Mouse (Mus musculus): ENCODE measurements around the gene Nek11. TPM values are rescaled to one million over a fixed set of nuclear protein-coding genes. Genes with fewer than 3 reads are reported as not detected.

Nek11 gene
- 1 to 10 TPM; 1.6 to 2.2 TPM for total RNA-seq (2021)

DNA sequence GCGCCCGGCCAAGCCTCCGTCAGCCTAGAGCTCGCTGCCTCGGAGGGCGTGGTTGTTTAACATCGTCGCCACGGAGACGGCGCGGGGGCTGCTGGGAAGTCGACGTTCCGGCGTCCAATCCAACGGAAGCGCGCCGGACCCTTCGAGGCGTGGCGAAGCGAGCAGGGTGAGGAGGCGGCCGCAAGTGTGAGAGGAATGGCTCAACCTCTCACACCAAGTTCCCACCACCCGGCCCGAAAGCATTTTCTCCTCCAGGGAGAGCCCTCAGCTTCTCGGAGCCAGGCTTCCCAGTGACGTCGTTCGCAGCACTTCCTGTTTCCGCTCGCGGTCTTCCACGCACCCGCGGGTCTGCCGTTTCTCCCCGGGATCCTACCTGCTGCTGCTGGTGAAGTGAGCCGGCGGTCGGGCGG is at the start of gene Nek11, which contains the start of gene Aste1:
Gene Nek11, minus strand, starts transcription at position 307 of the 410 bp plus-strand sequence.
Gene Aste1, plus strand, starts transcription at position 175 of the 410 bp plus-strand sequence.
- peak; percentile 90 for DNase-seq
- intact Hi-C loops (cut with DNase I): no loop called here

- DNase-seq: no peak
- intact Hi-C loops (cut with DNase I): loop anchor here (10.0 kb wide), 1 partner anchor 706 kb away; no protein-coding TSS in a partner anchor
Measured at GRCm38 (mm10) chr9:105408549-105408948, 13.2 kb upstream of the Nek11 start.

DNA sequence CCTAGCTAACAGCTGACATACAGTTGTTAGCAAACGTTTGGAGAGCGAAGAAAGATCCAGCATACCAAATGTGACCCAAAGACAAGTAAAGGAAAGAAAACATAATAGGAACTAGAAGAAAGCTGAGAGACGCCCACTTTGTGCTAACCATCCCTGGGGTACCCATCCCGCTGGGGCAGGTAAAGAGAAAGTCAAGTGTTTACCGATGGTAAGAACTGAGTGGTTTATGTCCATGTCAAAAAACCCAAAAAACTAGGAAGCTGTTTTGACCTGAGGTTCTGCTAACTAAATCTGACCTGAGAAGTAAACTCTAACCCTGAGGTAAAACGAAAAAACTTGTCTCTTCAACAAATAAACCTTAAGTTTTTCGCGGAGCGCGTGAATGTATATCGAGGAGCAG is 604 bp downstream of the Nek11 start:
- intact Hi-C loops (cut with DNase I): no loop called here
- DNase-seq: no peak

DNA sequence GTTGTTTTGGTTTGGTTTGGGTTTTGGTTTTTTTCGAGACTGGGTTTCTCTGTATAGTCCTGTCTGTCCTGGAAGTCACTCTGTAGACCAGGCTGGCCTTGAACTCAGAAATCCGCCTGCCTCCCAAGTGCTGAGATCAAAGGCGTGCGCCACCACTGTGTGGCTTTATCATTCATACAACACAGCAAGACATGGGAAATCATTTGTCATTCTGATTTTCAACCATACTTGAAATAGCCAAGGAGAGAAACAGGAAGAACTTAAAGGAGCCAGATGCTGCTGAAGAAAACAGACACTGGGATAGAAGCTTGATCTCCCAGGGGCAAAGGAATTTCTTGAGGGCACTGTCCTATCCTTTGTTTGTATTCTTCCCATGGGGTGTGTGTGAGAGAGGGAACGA is 4.7 kb downstream of the Nek11 start:
- intact Hi-C loops (cut with DNase I): no loop called here
- no peak for DNase-seq

- intact Hi-C loops (cut with DNase I): loop anchor here (10.0 kb wide), 1 partner anchor 974 kb away; no protein-coding TSS in a partner anchor
- peak; percentile 73 for DNase-seq
Measured at GRCm38 (mm10) chr9:105389289-105389688, 6.0 kb downstream of the Nek11 start.

- intact Hi-C loops (cut with DNase I): loop anchor here (10.0 kb wide), 1 partner anchor 973 kb away; no protein-coding TSS in a partner anchor
- DNase-seq: no peak
Measured at GRCm38 (mm10) chr9:105387403-105387802, 7.9 kb downstream of the Nek11 start.

DNA sequence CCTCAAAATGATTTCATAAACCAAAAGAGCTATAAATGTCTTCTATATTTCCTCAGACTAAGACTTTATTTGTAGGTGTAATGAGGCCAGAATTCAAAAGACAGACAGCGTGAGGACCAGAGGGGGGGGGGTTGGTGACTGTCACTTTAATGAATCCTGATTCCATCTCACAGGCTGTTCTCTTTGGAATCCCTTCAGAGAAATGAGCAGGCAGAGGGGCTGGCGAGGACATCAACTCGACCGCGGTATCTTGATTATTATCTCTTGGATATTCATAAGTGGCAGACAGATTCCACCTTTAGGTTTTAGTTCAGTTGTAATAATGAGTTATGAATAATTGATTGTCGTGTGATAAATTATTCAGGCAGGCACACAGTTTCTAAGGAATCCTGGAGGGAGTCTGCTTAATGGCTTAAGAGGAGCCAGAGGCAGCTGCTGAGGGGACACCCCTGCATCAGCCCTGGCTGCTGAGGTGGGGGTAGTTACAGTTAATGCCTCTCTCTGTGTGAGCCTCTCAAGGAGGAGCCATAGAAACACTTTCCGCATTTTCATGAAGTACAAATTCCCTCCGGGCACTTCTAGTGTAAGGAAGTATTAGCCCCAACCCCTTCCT is 15.7 kb downstream of the Nek11 start:
- no peak for DNase-seq
- intact Hi-C loops (cut with DNase I): loop anchor here (5.0 to 10.0 kb wide), 3 partner anchors 325 to 965 kb away; partner anchors contain the start of gene Mrpl3

DNA sequence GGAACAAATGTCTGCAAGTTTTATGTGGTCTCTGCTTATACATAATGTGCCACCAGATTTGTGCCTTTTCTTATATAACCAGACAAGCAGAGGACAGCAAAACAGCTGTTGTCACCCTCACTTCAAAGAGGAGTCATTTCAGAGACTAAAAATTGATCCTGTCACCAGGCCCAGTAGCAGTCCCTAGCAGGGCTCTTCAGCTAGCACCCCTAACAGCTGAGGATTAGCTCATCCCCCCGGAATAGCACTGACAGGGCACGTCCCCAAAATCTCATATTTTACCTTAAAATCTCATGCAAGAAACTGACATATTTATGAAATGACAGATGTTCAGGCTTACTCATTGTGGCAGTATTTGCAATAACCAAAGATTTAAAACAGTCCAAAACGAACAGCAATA is 17.7 kb downstream of the Nek11 start:
- DNase-seq: no peak
- intact Hi-C loops (cut with DNase I): loop anchor here (10.0 kb wide), 1 partner anchor 323 kb away; the partner anchor contains the start of gene Mrpl3

GRCm38 (mm10) chr9:105376954-105377530 is 18.3 kb downstream of the Nek11 start:
- intact Hi-C loops (cut with DNase I): loop anchor here (10.0 kb wide), 1 partner anchor 322 kb away; the partner anchor contains the start of gene Mrpl3
- no peak for DNase-seq

DNA sequence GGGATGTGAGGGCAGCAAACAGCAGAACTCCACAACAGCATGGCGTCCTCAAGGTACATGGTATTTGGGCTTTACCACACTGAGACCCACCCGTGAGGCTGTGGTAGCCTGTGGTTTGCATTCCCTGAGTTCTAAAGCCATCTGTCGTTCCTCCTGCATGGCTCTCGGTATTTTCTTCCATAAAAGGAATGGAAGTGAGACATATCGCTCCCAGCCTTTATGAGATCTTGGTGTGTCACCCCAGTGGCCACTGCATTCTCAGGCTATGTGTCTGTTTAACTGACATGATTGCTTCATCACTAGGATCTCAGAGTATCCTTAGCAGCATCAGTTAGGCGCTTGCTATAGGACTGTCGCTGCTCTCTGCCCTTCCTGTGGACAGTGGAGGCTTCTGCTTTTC is 18.9 kb downstream of the Nek11 start:
- intact Hi-C loops (cut with DNase I): loop anchor here (10.0 kb wide), 1 partner anchor 322 kb away; the partner anchor contains the start of gene Mrpl3
- no peak for DNase-seq

DNA sequence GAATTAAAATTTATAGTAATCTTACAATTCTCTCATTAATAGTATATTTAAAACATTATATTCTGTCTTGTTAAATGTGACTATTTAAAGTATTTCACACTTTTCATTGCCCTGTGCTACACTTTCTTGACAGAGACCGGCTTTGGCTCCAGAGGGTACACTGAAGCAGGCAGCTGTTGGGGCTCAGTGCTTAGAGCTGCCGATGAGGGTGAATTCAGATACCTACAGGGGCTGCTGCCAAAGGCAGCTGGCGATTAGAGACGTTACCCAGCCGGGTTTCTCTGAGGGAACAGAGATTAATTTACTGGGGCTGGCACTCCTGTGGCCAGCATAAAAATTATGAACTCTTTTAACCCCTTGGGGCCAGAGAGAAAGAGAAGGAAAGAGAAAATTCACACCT is 21.0 kb downstream of the Nek11 start:
- intact Hi-C loops (cut with DNase I): loop anchor here (10.0 kb wide), 1 partner anchor 320 kb away; the partner anchor contains the start of gene Mrpl3
- no peak for DNase-seq

GRCm38 (mm10) chr9:105368605-105369004 is 26.7 kb downstream of the Nek11 start:
- intact Hi-C loops (cut with DNase I): no loop called here
- no peak for DNase-seq

- no peak for DNase-seq
- intact Hi-C loops (cut with DNase I): no loop called here
Measured at GRCm38 (mm10) chr9:105366199-105366598, 29.1 kb downstream of the Nek11 start.

DNA sequence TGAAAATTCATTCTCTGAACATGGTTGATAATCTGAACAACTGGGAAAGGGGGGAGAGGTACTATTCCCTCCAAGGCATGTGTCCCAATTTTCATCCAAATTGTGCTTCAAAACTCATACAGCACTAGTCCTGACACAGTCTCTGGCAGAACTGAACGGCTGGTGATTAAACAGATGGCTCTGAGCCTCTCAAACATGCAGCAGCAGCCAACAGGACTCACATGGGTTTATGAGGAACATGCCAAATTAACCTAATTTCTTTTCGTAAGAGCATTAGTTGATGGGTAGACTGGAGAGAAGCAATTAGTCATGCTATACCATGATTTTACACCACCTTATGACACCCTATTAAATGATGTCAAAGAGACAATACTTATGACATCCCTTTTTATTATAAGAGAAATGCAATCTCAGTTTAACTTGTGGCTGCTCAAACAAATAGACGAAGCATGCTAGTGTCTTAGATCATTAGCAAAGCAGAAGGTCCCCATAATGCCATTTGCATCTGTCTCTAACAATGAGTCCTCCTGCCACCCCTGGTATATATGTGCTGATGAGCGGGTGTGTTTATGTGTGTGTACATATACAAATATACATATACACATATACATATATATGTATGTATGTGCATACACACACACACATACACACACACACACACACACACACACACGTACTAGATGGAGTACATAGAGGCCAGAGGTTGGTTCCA is 31.6 kb downstream of the Nek11 start:
- peak; percentile 26 for DNase-seq
- intact Hi-C loops (cut with DNase I): no loop called here

- intact Hi-C loops (cut with DNase I): no loop called here
- DNase-seq: no peak
Measured at GRCm38 (mm10) chr9:105362181-105362580, 33.1 kb downstream of the Nek11 start.

DNA sequence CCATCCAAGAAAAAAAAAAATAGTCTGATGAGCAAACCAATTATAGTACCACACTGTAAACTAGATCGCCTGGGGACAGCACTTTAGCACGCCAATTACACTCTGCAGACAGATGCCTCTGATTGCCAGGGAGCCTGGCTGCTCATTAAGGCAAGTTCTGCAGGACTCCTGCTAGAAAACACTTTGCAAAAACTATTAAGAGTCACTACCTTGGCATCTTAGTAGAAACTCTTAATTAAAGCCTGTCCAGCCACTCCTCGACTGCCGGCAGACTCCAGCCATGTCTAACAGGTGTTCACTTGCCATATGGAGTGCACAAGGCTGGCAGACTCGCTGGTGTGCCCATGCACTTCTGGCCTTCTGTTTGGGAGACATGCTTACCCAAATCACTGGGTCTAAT is 46.3 kb downstream of the Nek11 start:
- intact Hi-C loops (cut with DNase I): no loop called here
- peak; percentile 68 for DNase-seq

GRCm38 (mm10) chr9:105348242-105349031 is 46.9 kb downstream of the Nek11 start:
- DNase-seq: no peak
- intact Hi-C loops (cut with DNase I): no loop called here

DNA sequence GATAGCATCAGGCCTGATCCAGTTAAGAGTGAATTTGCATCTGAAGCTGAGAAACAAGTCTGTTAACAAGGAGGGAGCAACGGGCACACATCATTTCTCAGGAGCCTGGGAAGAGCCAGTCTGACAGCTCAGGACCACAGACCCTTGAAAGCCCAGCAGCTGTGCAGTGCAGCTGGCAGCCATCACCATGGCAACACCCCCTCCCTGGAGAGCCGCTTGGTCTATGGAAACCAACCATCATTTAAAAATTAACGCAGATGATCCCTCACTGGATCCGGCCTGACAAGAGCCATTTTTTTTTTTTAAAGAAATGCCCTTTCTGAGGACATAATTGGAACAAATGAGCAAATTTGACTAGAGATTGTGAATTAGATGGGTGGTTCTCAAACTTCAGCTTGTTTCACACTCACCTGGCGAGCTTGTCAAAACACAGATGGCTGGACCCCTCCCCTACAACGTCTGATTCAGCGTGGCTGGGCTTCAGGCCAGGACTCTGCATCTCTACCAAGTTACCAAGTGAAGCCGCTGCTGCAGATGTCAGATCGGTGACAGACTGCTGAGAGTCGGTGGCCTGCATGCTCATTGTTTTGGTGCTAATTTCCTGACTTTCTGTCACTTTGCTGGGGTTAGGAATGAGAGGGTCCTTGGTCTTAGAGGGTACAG is 52.2 kb downstream of the Nek11 start:
- peak; percentile 57 for DNase-seq
- intact Hi-C loops (cut with DNase I): no loop called here

DNA sequence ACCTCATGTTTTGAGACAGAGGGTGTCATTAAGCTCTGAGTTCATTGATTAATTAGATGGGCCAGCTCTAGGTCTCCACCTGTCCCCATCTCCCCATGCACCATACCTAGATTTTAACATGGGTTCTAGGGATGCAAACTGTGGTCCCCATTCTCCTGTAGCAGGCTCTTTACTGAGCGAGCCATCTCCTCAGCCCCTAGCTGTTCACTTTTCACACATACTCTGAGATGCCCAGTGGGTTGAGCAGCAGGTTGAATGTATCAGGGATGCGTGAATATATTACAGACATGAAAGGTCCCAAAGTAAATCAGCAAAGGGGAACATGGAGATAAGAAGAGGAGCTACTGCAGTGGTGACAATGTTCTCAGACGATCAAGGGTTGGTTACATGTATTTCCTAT is 52.8 kb downstream of the Nek11 start:
- DNase-seq: no peak
- intact Hi-C loops (cut with DNase I): no loop called here

DNA sequence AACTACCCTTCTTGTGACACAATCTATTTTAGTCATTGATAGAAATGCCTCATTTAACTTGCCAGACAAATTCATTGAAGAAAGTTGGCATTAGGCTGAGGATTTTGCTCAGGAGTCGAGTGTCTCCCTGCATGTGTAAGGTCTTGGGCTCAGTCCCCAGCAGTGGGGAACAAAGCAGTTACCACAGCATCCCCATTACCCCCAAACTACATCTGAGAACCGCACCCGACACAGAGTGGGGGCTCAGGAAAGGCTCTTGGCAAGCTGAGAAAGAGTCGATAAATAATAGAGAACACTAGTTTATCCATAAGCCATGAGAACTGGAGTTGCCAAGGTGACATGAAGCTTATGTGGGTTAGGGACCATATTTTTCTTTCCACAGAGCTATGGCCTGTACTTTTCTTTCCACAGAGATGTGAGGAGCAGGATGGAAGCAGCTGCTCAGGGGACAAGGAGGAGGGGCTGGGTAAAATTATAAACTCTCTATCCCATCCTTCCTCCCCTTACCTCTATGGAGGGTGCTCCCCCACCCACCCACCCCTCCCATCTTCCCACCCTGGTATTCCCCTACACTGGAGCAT is 62.8 kb downstream of the Nek11 start:
- no peak for DNase-seq
- intact Hi-C loops (cut with DNase I): no loop called here
